Mouse (Mus musculus) thymus, postnatal 0 days (tissue): ENCODE data around the gene Agpat3. TPM values are rescaled to one million over a fixed set of nuclear protein-coding genes. Genes with fewer than 3 reads are reported as not detected.
"Not testable (repeated sequence)": the region's sequence is repeated elsewhere in the genome, so short reads cannot be mapped to it uniquely, and the experiment has no call there.

ENCODE experiments used
- DNase-seq: peaks from one replicate; pipeline ENCODE4 v3.0.0-alpha.2; 2015; ENCODE audit warnings: low spot score
- polyA plus RNA-seq: library from polyadenylated mRNA; unstranded; fragments of >200 nt; fragmentation: Nextera tagmentation; extraction: Ambion mirVana; gene quantifications from 2 replicates; pipeline ENCODE4 v1.2.1, GENCODE M21; 2015

Gene Agpat3
- polyA plus RNA-seq, 1 experiment from 2014 or later: 152 TPM

DNA sequence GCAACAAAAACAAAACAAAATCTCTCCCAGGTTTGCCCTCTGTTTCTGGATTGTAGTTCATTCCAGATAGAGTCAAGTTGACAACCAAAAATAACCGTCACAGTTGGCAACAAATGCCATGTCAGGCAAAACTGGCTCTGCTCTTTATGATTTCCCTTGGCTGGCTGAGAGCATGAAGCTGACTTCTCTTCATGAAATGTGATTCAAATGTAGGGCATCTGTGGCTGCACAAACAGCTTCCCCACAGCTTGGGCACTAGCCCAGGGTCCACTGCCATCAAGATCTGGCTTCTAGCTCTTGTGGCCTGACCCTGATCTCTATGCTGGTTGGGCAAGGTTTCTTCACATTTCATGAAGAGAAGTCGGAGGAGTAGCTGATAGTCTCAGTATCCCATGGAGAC, 9.7 kb upstream of the Agpat3 start:
- DNase-seq: no peak

DNA sequence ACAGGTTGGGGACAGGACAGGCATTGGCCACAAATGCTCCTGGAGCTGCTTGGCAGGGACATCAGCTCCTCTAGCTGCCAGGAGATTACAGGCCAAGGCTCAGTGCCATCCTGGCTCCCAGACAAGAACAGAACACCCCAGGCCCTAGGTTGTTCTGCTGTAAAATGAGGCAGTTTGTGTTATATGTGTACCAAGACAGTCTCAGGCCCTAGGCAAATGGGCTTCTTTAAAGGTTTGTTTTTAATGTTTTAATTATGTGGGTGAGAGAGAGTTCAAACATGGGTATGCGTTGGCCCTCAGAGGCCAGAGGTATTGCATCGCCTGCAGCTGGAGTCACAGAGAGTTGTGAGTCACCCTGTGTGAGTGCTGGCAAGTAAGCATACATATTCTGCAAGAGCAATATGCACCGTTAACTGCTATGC, 8.0 kb upstream of the Agpat3 start:
- no peak for DNase-seq

DNA sequence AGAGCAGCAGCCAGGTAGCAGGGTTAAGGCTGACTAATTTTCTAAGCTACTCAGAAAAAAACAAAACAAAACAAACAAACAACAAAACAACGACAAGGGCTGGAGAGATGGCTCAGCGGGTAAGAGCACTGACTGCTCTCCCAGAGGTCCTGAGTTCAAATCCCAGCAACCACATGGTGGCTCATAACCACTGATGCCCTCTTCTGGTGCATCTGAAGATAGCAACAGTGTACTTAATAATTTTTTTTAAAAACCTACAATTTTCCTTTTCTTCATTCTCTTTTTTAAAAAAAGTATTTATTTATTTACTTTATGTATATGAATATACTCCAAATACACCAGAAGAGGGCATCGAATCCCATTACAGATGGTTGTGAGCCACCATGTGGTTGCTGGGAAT, 6.7 kb upstream of the Agpat3 start:
- not testable (repeated sequence) for DNase-seq

DNA sequence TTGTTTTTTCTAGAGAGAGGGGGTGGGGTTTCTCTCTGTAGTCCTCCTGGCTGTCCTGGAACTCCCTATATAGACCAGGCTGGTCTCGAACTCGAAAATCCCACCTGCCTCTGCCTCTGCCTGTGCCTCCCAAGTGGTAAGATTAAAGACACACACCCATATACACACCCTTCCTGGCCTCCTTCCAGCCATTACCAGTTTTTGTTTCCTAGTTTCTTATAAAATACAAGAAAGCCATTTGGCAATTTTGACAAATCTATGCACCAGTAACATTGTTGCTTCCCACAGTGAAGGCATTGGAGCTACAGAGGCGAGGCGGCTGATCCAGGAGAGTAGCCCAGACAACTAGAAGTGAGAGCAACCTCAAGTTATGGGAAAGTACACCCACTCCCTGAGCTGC, 6.0 kb upstream of the Agpat3 start:
- DNase-seq: no peak

DNA sequence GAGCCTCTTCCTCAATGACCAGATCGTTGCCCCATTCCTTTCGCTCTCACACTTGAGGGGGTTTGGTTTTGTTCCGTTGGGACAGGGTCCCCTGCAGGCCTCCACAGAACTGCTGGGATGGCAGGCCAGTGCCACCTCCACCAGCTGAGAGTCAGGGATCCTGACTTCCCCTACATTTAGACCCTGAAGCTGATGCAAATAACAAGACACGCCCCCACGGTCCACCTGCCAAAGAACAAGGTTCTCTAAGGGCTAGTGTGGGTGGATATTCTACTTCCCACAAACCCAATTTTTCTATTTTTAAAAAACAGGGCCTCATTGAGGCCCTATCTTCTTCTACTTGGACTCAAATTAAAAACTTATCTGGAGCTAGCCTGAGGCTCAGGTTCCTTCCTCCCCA, 5.5 kb upstream of the Agpat3 start:
- no peak for DNase-seq

DNA sequence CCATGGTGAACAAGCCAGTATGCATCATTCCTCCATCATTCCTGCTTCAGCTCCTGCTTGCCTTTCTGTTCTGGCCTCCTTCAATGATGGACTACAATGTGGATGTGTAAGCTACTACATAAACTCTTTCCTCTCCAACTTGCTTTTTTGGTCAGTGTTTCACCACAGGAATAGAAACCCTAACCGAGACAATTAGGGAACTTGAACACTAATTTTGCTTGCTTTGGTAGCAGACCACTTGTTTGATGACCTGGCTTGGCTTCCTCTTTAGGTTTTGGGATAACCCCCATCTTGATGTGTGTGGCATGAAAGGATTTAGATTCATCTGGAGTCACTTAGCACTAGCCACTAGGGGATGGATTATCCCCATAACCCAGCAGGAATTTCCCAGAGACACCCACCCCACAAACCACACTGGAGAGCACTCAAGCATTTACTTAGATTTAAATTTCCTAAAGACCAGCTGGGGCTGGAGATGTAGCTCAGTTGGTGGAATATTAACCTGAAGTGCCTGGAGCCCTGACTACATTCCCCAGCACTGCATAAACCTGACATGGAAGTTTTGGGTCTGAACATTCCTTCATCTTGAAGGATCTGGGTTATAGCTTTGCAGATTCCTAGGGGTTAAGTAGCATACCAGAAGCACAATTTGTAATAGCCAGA, 3.8 kb upstream of the Agpat3 start:
- no peak for DNase-seq

DNA sequence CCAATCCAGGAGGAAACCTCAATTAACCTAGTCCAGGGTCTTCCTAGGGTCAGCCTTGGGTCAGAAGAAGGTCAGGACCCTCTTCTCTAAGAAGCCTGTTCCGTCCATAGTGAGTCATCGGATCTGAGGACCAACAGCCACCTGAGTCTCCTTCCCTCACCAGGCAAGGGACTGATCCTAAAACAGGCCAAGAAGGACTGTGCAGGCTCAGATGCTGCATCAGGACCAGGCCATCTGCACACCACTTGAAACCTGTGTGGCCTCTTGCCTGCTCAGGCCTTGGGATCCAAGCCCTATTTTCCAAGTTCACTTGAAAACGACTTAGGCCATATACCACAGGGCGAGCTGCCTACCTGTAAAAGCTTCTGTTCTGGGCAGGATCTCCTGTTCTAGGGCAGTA, 907 bp upstream of the Agpat3 start:
- DNase-seq: no peak

DNA sequence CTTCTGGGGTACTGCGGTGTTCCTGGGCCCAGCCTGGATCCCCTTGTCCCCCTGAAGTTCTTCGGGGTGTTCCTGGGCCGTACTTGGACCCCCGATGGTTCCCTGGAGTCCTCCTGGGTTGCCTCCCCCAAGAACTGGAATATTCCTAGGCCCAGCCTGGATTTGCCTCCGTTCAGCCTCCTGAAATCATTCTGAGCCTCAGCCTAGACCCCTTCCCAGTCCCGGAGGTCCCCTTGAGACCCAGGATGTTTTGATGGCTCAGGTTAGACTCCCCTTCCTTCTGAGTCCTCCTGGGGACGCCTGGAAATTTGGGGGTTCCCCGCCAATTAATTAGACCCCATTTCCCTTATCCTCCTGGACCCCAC, 359 bp upstream of the Agpat3 start:
- no peak for DNase-seq

DNA sequence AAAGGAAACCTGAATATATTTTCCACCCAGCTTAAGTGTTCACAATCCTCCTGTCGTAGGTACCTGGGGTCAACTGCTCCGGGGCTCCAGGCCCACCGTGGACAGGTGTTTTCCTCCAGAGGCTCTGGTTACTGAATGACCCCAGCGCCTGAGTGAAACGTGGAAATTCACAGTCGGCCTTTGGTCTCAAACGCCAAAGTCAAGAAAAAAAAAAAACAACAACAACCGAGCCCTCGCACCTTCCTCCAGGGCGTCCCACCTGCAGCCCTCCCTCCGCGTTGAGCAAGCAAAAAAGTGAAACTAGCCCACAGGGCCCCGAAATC, 764 bp downstream of the Agpat3 start:
- DNase-seq: peak; percentile 20

DNA sequence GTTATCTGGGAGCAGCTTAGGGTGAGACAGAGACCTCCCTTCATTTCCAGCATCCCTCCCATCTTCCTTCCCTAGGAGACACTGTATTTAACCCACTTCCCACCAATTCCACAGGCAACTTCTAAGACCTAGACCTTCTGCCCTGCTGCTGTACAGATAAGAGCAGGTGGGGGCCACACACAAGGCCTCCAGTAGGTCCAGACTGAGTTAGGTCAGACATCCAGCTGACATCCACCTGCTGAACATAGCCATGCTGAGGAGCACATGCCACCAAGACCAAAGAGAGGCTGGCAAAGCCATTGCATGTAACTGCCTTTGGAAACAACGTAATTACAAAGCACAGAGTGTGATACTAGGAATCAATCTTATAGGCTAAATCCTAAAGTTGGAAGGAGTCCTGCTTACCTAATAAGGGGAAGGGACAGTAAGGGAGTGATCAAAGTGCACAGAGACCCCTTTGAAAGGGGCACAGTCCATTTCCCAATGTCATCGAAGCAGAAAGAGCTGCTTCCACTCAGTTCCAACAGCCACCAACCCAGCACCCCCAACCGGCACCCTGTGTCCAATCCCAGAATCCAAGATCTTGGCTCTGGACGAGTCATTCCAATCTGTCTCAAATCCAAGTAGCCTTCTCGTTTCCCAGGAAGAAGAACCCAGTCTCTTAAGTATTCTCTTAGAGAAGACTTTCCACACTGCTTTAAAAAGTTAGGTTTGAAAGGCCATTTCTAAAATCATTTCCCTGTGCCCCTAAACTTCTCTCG, 1.3 kb downstream of the Agpat3 start:
- no peak for DNase-seq

DNA sequence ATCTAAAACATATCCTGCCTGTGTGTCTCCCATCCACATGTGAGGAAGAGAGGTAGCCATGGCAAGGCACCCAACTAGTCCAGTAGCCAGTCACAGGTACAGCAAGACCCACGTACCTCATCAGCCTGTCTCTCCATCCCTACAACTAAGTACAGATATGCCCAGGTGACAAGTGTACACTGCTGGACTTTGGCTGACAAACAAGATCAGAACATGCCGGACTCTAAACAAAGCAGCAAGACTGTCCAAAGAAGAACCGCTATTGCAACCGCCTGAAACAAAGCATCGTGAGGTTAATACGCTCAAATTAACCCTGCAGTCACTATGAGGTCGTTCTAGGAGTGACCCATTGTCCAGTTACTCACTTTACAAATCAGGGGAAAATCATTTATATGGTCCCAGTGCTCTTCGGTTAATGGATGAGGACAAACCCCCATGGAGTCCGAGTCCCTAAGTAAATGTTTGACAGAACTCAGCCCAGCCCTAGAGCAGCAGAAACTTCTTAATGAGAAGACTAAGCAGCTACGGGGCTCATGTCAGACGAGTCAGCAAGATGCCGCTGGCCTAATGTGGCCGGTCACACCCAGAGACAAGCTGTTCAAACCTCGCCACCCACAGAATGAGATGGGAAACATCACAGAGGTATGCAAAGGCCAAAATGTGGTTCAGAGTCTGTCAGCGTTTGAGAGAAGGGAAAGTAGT, 2.7 kb downstream of the Agpat3 start:
- DNase-seq: no peak

DNA sequence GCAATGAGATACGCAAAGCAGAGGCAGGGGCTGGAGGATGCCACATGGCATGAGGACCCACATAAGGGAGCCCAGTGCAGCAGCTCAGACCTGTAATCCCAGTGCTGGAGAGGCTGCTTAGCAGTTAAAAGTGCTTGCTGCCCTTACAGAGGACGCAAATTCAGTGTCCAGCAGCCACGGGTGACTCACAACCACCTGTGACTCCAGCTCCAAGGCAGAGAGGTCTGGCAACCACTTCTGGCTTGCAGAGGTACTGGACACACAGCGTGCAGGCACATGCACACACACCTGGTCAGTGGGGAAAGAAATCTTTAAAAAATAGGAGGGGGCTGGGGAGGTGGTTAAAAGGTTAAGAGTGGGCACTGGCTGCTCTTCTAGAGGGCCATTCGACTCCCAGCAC, 4.1 kb downstream of the Agpat3 start:
- no peak for DNase-seq

DNA sequence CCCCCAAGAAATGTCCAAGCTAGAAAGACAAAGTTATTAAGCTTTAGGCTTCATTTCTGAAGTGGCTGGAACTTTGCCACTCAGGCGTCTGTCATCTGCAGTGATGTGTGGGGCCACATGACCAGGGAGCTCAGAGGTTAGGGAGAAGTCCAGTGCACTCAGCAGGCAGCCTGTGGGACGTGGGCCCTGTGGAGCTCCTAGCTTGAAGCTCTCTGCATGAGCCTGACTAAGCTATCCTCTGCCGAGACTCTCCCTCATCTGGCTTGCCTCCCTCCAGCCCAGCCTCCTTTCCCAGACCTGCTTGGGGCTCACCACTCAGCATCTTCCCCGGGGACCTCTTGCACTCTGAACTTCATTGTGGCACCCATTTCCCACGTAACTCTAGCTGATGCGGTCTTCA, 4.8 kb downstream of the Agpat3 start:
- no peak for DNase-seq

DNA sequence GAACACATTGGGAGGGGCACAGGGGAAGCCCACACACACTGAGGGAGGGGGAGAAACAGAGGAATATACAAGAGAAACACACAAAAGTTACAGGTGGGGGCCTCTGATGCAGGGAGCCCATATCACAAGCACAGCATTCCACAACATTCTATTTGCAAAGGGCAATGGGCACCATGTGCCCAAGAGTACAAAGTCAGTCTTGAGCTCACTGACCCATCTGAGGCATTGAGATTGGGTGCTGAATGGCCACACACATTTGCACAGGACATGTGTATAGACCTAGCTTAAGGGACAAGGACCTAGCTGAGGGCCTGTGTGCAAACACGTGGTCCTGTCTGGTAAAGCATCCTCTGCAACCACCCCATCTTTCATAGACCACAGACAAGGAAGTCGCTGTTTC, 6.8 kb downstream of the Agpat3 start:
- no peak for DNase-seq

DNA sequence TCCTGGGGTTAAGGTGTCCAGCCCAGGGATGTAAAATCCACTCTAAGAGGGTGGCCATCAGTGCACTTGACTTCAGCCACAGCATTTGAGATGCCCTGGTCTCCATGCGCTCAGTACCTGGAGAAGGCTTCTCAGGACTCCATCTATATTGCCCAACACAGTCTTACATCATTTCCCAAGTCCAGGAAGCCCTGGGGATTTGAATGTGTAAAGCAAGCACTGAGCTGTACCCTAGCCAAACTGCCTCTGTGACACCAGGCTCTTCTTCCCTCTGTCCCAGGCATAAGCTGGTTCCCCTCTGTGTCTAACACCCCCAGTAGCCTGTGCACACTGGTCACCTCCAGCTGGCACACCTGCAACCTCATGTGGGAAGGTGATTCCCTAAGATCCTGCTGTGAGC, 10.2 kb downstream of the Agpat3 start:
- DNase-seq: no peak

DNA sequence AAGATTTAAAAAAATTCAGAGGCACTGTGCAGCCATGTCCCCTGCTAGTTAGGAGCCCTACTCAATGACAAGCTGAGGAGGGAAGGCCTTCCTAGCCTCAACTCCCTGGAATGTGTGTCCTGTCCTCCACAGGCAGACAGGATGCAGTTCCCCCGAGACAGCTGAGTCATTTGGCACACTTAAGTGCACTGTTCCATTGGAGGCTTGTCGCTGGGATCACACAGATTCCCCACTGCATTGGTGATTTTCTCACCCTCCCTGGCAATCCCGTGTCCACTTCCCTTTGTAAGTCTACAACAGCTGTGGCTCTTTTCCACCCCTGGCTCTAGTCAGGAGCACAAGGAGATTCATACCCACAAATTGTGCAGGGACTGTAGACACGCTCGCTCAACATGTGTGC, 14.1 kb downstream of the Agpat3 start:
- no peak for DNase-seq

DNA sequence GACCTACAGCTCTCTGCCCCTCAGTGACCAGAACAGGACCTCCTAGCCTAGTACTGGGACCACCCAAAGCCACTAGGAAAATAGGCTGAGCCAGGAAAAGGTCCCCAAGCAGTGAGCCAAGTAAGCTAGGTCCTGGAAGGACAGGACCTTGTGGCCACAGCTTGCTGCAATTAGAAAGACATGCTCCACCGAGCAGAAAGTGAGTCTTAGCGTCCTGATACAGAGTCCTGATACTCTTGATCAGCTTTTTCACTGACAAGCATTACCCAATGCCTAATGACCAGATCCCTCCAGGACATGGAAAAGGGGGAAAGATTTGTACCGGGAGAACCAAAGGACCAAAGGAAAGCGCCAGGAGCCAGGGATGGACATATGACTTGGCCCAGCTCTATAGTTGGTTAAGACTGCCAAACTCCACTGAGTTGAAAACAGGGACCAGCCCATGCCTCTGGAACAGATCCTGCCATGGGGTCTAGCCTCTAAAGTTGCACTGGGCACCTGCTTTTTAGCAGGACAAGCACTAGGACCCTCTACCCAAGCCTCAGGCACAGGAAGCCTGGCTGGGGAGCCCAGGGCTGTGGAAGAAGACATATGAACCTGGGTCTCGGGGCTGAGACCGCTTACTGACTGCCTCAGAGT, 17.2 kb downstream of the Agpat3 start:
- no peak for DNase-seq

DNA sequence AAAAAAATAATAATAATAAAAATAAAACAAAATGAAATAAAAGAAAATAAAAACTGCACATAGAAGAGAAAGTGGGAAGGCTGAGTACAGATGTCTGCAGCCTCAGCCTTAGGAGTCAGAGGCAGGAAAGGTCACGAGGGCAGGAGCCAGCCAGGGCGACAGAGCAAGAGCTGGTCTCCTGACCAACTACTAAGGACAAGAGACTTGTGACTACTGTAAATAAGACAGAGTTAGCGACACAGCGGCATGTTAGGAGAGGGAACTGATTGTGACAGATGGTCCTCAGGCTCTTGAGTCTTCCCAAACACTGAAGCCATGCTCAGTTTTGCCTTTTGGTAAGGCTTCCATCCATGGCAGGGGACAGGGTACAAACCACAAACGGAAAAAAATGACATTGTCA, 20.7 kb downstream of the Agpat3 start:
- DNase-seq: no peak

DNA sequence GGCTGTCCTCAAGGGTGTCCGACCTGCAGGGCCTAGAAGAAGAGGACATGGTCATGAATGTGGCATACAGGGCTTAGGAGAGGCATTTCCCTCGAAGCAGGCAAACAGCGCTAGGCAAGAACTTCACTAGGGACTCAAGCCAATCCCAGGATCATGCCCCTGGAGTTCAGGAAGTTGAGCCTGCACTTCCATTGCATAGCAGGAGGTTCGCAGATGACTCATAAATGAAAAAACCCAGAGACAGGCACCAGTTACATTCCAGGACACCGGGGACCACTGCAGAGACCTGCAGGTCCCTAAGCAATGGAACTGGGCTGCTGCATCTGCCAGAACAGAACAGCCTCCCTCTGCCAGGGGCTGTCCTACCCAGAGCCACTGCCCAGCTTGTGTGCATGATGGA, 23.0 kb downstream of the Agpat3 start:
- DNase-seq: no peak

DNA sequence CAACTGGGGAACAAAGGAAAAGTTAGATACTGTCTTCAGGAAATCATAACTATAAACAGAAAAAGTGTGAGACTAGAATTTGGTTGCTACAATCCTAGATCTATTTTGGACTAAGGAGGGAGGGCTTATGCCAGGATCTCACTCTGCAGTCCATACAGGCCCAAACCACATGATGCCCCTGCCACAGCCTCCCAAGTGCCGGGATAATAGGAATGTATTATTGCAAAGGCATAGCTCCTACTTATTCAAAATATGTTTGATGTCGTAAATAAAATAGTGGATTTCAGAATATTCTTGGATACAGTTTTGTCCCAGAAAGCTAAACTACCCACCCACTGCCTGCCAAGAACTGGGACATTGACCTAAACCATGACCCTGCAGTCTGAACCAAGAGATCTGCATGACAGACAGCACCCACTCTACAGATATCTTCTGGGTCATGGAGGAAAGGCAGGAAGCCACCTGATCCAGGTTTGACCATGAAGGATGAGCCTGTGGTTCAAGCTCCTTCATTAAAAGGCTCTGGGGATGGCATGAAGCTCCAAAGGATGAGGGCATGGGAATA, 24.2 kb downstream of the Agpat3 start:
- no peak for DNase-seq

DNA sequence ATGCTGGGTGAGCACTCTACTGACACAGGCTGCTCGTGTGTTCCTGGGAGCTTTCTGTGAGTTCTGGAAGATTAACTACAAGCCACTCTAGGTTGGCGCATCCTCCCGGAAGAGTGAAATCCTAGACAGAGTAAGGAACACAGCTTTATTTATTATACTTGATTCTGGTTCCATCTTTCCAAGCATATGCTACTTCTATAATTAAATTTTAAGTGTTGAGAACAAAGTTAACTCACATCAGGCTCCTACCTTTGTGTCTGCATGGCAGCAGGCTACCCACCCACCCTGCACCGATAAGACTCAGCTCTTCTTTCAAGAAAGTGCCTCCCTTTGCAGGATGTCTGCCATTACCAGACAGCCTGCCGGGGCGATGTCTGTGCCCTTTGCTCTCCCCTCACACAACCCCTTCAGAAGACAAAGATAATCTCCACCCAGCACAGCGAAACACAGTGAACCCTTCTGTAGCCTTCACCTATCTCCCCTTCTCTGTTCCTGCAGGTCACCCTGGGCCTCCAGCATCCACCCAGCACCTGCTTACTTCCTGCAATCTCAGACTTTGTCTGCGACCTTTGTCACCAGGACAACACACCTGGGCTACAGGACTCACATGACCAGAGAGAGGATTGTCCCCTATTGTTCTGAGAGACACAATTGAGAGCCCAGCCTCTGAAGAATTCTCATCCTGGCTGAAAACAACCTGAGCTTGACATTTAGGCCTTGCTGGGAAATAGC, 26.2 kb downstream of the Agpat3 start:
- no peak for DNase-seq
